Mouse (Mus musculus) adipocyte (in vitro differentiated cells): ENCODE data around the gene Ppm1k.
"Not testable (repeated sequence)": the region's sequence is repeated elsewhere in the genome, so short reads cannot be mapped to it uniquely, and the experiment has no call there.

Source experiments
- DNase-seq: peaks from one replicate; pipeline ENCODE4 v3.0.0-alpha.2; 2016; ENCODE audit warnings: low spot score

The Ppm1k gene

DNA sequence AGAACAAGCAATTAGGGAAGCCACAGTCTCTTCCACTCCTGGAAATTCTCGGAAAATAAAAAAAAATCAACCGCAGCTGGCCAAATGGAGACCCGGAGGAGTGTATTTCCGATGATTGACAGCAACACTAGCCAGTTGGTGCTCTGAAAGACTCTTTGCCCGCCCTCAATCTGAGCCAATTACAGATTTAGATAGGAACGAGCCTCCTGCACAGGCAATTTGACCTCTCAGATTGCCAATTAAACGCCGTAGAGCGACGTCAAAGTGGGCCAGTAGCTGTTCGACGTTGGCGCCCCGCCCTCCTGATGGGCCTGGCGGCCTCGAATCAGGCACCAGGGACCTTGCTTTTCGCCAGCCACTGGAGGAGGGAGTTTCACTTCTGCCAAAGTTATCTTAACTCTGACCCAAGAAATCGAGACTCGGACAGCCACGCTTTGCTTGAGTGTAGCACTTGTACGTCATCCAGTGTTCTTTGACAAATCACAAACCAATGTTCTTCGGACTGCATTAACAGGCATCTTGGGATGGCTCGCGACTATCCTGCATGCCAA, at the start of gene Ppm1k:
Ppm1k (minus strand) TSS at position 83 of the 551 bp plus-strand sequence.
- DNase-seq = peak; percentile 100

- DNase-seq = no peak
These were observed 47.1 kb upstream of the Ppm1k start for GRCm38 (mm10) chr6:57582356-57582755.

DNA sequence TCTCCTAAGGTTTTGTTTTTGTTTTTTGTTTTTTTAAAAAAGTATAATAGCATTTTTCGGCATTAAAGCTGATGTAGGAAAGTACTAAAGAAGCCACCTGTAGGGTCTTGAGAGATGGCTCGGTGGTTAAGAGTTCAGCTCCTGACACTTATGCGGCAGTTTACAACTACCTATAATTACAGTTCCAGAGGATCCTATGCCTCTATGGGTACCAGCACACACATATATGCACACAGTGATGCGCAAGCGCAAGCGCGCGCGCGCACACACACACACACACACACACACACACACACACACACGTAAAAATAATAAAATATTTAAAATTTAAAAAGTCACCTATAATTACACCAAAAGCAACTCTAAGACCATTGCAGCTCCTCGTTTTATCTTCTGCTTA, 46.3 kb upstream of the Ppm1k start:
- DNase-seq = no peak

DNA sequence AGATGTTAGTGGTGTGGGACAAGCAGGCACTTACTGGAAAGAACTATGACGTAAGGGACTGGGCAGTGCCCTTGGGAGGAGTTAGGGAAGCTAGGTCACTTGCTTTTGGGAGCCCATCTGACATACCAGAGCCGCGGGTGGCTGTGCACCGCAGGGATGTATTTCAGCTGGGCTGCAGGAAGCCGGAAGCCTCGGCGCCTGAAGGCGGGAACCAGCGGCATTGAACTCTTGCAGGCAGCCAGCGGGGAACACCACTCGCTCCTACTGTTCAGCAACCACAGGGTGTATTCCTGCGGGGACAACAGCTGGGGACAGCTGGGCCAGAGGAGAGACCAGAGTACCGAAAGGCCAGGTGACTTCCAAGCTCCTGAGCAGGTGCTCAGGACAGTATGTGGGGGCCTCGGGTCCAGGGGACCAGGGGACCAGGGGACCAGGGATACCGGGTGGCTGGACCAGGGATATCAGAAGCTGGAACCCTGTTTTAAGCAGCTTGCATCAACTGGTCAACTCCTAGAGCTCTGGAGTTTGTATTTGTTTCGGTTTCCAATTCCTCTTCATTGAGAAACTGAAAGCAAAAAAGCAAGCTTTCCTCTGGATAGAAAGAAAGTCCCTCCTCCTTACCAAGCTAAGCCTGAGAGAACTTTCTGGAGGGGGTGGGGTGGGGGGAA, 45.7 kb upstream of the Ppm1k start, which contains the start of gene Herc6:
Herc6 (plus strand) TSS at position 120 of the 668 bp plus-strand sequence.
- peak; percentile 79 for DNase-seq

- peak; percentile 26 for DNase-seq
These were observed 36.3 kb upstream of the Ppm1k start for GRCm38 (mm10) chr6:57571587-57571986.

DNA sequence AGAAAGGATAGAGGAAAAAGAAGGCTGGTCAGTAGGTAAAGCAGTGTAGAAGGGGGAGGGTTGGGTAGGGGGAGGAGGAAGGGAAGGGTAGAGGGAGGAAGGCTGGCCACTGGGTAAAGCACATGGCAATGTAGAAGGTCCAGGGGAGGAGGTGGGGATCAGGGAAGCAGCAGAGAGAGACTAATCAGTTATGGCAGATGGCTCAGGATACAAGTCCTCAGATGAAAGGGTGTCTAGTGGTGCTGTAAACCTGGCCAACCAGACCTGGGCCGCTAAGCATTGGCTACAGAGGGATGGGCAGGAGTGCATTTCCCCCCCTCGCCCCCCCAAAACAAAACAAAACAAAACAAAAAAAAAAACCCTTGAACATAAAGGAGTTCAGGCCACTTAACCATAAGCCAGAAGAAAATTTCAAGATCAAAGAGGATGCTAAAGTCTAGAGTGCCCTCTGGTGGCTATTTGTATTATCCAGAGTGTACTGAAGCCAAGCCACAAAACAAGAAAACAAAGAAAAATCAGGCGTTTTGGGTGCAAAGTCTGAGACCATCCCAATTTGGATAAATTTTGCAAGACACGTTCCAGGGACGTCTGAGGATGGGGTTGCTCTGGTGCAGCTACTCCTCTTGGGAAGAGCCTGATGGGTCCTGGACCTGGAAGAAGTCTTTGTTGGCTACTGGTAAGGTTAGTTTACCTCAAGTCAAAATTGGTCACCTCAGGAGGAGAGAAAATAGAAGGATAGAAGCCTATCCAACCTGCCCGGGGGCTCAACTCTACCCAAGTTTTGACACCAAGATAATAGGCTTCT, 35.1 kb upstream of the Ppm1k start:
- peak; percentile 87 for DNase-seq

- DNase-seq = no peak
These were observed 32.4 kb upstream of the Ppm1k start for GRCm38 (mm10) chr6:57567630-57568029.

DNA sequence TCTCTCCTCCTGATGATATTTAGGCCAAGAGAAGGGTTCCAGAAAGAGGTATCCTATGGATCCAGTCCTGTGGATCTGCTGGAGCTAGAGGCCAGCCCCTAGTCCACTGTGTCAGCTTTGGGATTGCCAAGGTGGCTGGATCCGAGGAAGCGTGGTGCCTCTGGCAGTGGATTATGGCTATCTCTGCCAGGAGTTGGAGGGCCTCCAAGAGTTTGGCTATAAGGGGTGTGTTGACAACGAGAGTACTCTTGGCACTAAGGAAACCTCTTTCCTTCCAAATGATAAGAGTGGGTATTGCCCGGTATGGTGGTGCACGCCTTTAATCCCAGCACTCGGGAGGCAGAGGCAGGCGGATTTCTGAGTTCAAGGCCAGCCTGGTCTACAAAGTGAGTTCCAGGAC, 30.2 kb upstream of the Ppm1k start:
- no peak for DNase-seq

GRCm38 (mm10) chr6:57563454-57563853, 28.2 kb upstream of the Ppm1k start:
- DNase-seq = no peak

GRCm38 (mm10) chr6:57557796-57558317, 22.6 kb upstream of the Ppm1k start:
- no peak for DNase-seq

DNA sequence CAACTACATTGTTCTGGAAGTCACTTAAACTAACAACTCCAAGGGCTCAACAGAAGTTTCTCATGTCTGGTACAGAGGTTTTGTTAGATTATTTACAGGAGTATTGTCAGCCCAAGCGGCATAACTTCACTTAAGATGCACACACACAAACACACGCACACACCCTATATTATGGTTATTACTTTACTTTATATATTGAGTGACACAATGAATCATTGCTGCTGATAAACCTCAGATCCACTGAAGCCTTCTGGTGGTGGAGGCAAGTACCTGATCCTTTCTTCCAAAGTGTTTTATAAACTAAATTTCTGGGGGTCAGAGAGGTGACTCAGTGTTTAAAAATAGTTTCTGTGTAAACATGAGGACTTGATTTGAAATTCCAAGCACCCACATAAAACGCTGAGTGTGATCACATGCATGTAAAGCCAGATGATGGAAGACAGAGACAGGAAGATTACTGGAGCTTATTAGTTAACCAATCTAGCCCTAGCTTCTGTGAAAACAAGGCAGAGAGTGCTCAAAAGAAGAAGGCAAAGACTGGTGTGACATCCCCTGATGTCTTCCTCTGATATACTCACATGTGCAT, 16.0 kb upstream of the Ppm1k start:
- DNase-seq = no peak

GRCm38 (mm10) chr6:57544866-57545265, 9.6 kb upstream of the Ppm1k start:
- DNase-seq = peak; percentile 67

- not testable (repeated sequence) for DNase-seq
These were observed 8.3 kb upstream of the Ppm1k start for GRCm38 (mm10) chr6:57543591-57543990.

GRCm38 (mm10) chr6:57541737-57542335, 6.6 kb upstream of the Ppm1k start:
- DNase-seq = no peak

DNA sequence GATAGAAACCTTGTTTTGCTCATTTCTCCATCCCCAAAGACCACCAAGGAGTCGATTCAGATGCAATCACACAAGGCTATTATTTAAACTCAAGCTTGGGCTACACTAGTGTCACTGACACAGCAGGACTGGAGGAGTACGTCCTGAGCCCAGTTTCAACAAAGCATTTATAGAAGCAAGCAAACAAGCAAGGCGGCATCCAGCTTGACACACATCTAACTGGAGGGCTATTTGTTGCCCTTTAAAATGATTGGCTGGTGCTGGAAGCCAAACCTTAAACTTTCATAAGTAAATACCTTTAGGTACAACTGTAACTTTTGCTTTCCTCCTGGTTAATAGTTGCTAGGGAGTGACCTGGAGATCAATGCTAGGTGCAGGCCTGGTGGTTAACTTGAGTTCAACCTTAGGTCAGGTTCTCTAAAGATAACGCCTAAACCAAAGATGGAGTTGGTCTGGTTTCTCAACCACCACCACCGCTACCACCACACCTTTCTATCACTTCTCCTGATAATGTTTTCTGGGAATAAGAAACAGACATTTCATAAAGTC, 5.8 kb upstream of the Ppm1k start:
- no peak for DNase-seq

DNA sequence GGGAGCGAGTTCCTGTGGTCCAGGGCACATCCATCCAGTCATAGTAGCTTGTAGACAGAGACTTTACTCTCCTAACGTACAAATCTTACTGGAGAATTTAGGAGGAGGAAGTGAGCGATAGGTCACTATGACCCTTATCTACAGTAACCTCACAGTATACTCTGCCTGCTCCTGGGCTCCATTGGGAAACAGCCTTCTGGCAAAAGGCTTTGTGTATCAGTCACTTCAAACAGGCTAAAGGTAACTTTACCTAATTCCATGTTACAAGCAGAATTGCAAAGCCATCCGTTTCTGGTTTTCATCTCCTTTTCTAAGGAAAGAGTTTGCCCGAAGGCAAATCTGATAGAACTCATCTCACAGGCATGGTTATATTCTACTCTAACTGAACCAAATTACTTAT, 2.6 kb upstream of the Ppm1k start:
- DNase-seq = peak; percentile 37

- DNase-seq = no peak
These were observed 852 bp upstream of the Ppm1k start for GRCm38 (mm10) chr6:57535971-57536669.

- DNase-seq = peak; percentile 54
These were observed 519 bp downstream of the Ppm1k start for GRCm38 (mm10) chr6:57534611-57535286.

DNA sequence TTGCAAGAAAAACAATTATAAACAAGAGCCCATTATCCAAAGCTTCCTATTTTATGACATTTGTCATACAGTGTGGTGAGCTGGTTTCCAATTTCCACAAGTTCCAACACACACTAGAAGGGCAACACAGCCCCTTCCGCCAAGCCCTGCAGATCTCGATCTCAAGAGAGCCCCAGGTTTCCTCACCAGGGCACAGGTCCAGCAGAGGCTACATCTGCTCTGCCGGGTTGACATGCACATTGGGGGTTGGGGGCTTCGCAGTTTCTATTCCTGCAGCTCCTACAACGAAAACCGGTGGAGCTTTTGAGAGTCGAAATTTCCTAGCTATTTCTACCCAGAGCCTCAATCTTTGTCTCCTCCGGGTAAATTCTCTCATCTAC, 1.0 kb downstream of the Ppm1k start:
- DNase-seq = peak; percentile 53

DNA sequence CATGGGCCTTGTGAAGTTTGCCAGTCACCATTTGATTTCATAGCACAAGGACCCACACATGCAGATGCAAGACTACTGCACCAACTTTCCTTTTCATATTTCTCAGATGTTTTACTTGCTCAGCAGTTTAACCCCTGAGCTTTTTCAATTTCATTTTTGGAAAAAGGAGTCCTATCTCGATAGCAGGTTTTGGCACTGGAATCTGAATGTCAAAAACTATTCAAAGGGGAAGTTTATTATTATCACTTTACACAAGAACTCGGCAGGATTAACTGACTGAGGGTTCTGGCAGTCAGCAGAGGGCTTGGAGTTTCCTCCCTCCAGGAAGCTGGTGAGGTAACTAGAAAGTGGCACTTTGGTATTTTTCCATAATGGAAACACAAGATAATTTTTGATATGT, 1.9 kb downstream of the Ppm1k start:
- DNase-seq = no peak

DNA sequence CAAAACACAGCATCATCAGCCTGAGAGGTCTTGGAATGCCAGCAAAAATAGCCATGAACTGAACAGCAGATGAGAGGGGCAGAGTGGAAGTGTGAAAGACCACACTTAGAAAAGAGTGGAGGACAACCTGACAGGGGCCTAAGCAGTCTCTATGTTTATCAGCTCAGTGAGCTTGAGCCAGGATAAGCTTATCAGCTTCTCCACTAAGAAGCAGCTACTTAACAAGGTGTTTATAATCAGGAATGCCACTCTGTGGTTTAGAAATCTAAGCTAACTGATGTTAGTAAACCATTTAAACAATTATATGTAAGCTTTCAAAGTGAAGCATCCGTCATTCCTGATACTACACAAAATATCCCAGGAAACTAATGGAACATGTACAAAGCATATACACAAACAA, 3.2 kb downstream of the Ppm1k start:
- DNase-seq = no peak
